Mouse (Mus musculus) limb, embryonic 11.5 days (tissue): ENCODE measurements around the gene Pdhb. TPM values are rescaled to one million over a fixed set of nuclear protein-coding genes. Genes with fewer than 3 reads are reported as not detected.

Experiments
- ATAC-seq: fragments of 200-750 bp; cut with Nextera tagmentation; 2 replicates; pipeline ENCODE4 v1.8.0; 2017; ENCODE audit warnings: low read depth; ENCODE audit not compliant: insufficient number of reproducible peaks, low FRiP score, low TSS enrichment
- DNase-seq: peaks from one replicate; pipeline ENCODE4 v3.0.0-alpha.2; 2015; ENCODE audit warnings: low spot score
- H3K27ac ChIP-seq: fragments of 300-500 bp; sonication (generic); replicated peaks from 2 replicates; pipeline ENCODE4 v1.5.1; 2014; ENCODE audit warnings: low read depth, mild to moderate bottlenecking, low read length
- H3K27me3 ChIP-seq: fragments of 300-500 bp; sonication (generic); 2 replicates; pipeline ENCODE4 v1.6.1; 2014; ENCODE audit warnings: mild to moderate bottlenecking, low read length, mixed read lengths; ENCODE audit not compliant: control insufficient read depth, insufficient read depth
- H3K36me3 ChIP-seq: fragments of 300-500 bp; sonication (generic); 2 replicates; pipeline ENCODE4 v1.6.1; 2014; ENCODE audit warnings: mild to moderate bottlenecking, low read length, moderate library complexity, mixed read lengths; ENCODE audit not compliant: control insufficient read depth, insufficient read depth
- H3K4me1 ChIP-seq: fragments of 300-500 bp; sonication (generic); 2 replicates; pipeline ENCODE4 v1.6.1; 2014; ENCODE audit warnings: low read length, mixed read lengths; ENCODE audit not compliant: control insufficient read depth, insufficient read depth
- H3K4me2 ChIP-seq: fragments of 300-500 bp; sonication (generic); 2 replicates; pipeline ENCODE4 v1.6.1; 2014; ENCODE audit warnings: low read depth, mild to moderate bottlenecking, moderate library complexity; ENCODE audit not compliant: severe bottlenecking
- H3K4me3 ChIP-seq: fragments of 300-500 bp; sonication (generic); 2 replicates; pipeline ENCODE4 v1.5.1; 2014; ENCODE audit warnings: low read depth, low read length
- H3K9ac ChIP-seq: fragments of 300-500 bp; sonication (generic); 2 replicates; pipeline ENCODE4 v1.6.1; 2014; ENCODE audit warnings: mild to moderate bottlenecking, low read length
- H3K9me3 ChIP-seq: fragments of 300-500 bp; sonication (generic); 2 replicates; pipeline ENCODE4 v1.6.1; 2016; ENCODE audit warnings: low read length; ENCODE audit not compliant: control insufficient read depth
- WGBS: fragments of 180-500 bp; shearing (Covaris S2); extraction: QIAGEN DNeasy Blood & Tissue Kit; methylation state at CpG from one replicate; pipeline ENCODE4 v1.1.7; 2014; 5-methylcytosine and 5-hydroxymethylcytosine counted together
- polyA plus RNA-seq: library from polyadenylated mRNA; unstranded; fragments of >200 nt; fragmentation: Nextera tagmentation; extraction: Ambion mirVana; gene quantifications from 2 replicates; pipeline ENCODE4 v1.2.1, GENCODE M21; 2014

Gene Pdhb
- polyA plus RNA-seq, 1 experiment from 2014 or later, result 214 TPM

DNA sequence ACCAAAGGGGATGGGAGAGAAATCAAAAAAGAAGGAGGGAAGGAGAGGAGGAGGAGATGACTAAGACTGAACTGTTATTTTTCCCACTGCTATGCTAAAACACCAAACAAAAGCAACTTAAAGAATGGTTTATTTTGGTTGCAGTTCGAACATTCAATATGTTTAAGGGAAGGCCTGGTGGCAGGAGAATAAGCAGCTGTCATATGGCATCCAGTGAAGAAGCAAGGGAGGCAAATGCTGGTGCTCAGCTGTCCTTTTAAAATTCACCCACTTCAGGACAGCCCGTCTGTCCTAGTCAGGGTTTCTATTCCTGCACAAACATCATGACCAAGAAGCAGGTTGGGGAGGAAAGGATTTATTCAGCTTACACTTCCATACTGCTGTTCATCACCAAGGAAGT is 55.5 kb downstream of the Pdhb start:
- Histone ChIP-seq H3K4me3 (no peak overlapping the region), H3K27ac (no peak overlapping the region), H3K4me1 (no peaks in the 10 kb centered on the region), H3K9me3 (no peaks in the 10 kb centered on the region), H3K9ac (no peak overlapping the region), H3K4me2 (no peak overlapping the region), H3K36me3 (no peaks in the 10 kb centered on the region), H3K27me3 (no peaks in the 10 kb centered on the region)
- DNase-seq, result no peak
- WGBS, result 87% methylated on average over 2 of the region's 2 CpGs
- ATAC-seq, result no peak

Other genes starting within 250 kb of the Pdhb start
- gene Gm45521, start 215.7 kb downstream of the Pdhb start, polyA plus RNA-seq, result 0.31 TPM in 1 of 2 replicates, not detected in the other
- gene Dnase1l3, start 178.5 kb downstream of the Pdhb start, polyA plus RNA-seq, result 0.04 TPM in 1 of 2 replicates, not detected in the other
- 22.8 and 23.8 TPM in 2 replicates for gene Abhd6, start 170.1 kb downstream of the Pdhb start, polyA plus RNA-seq
- gene Rpp14, start 92.7 kb downstream of the Pdhb start, polyA plus RNA-seq, result 60.2 and 65.0 TPM in 2 replicates
- gene Pxk, start 74.8 kb downstream of the Pdhb start, polyA plus RNA-seq, result 26.2 and 28.2 TPM in 2 replicates
- 16.5 and 17.5 TPM in 2 replicates for gene Kctd6, start 41.1 kb upstream of the Pdhb start, polyA plus RNA-seq
- gene Acox2, start 86.3 kb upstream of the Pdhb start, polyA plus RNA-seq, result 0.33 TPM in 1 of 2 replicates, not detected in the other
- gene Fam107a, start 145.0 kb upstream of the Pdhb start, polyA plus RNA-seq, result 0.32 and 0.55 TPM in 2 replicates
- gene Oit1, start 205.7 kb upstream of the Pdhb start, polyA plus RNA-seq, result not detected in 2 replicates